Mouse (Mus musculus) liver, adult 2 months (tissue): Measurements from ENCODE around the gene Usp2.

ENCODE experiments used
- CTCF ChIP-seq: fragments of 200-500 bp; IDR thresholded peaks from 2 replicates; pipeline ENCODE4 v1.5.1; 2011; ENCODE audit warnings: low read depth, low read length, control low read depth
- POLR2A ChIP-seq: fragments of 200-500 bp; IDR thresholded peaks from 2 replicates; pipeline ENCODE4 v1.6.1; 2011; ENCODE audit warnings: low read length, control low read depth; ENCODE audit not compliant: insufficient read depth; ENCODE audit errors: extremely low read depth

GRCm38 (mm10) chr9:44119011-44119410, 52.2 kb downstream of the Usp2 start:
- TF ChIP-seq CTCF = peak; percentile 83
- TF ChIP-seq POLR2A = no peak
